Mouse (Mus musculus): ENCODE results near the gene Ralgapa1.

DNA sequence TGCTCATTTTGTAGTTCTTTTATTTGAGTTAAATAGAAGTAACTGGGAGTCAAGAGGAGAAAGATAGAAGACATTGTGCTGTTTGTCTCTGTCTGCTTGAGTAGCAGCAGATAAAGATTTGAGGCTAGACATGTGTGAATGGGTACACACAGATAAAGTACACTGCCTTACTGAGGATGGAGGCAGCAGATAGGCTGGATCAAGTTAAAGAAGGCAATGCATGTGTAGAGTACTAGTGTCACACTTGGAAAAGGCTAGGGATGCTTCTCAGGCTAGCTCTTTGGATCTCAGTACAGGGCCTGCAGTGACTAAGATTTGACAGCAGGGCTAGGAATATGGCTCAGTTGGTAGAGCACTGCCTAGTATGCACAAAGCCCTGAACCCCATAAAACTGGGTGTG is 29.7 kb upstream of the Ralgapa1 start:
- TF ChIP-seq GATA1 (IDR thresholded peaks at IDR 0.05; ENCODE audit: borderline replicate concordance, low read length) (no peak), FLI1 (IDR thresholded peaks at IDR 0.05; ENCODE audit: low read length) (no peak)

All from megakaryocyte, embryonic 14.5 days (primary cell).